Mouse (Mus musculus): ENCODE measurements at regions not wholly inside any gene's neighbourhood (a gene's known extent, or its start where the extent isn't known, plus 50 kb on each side); places are given as distances from the start of the nearest gene placed in this dataset.
A peak's percentile ranks its signal among the peaks of the same experiment; 100 is the strongest.

- H3K9me3 ChIP-seq: no peaks in the 10 kb centered on the region
- peak overlapping the region; percentile 26; the same call in 1 of the 2 replicates for H3K27ac ChIP-seq
- no peaks in the 10 kb centered on the region for H3K27me3 ChIP-seq (replicated peaks)
- H3K4me1 ChIP-seq: peaks cover 5% of the 10 kb centered on the region
- no peak for ATAC-seq (replicated peaks)
- WGBS: 70% methylated on average over 3 of the region's 3 CpGs
- H3K36me3 ChIP-seq (replicated peaks): no peaks in the 10 kb centered on the region
- no peak overlapping the region for H3K4me2 ChIP-seq
- H3K9ac ChIP-seq: no peak overlapping the region
- H3K4me3 ChIP-seq: no peak overlapping the region
Observed at GRCm38 (mm10) chr6:50713297-50713696, 59.1 kb upstream of the Npvf start.

GRCm38 (mm10) chr6:50718631-50719030, 64.4 kb upstream of the Npvf start:
- peaks cover 1% of the 10 kb centered on the region; the same call in 1 of the 2 replicates for H3K4me1 ChIP-seq
- H3K4me3 ChIP-seq: no peak overlapping the region
- no peak overlapping the region for H3K27ac ChIP-seq
- no peak overlapping the region for H3K4me2 ChIP-seq
- no peaks in the 10 kb centered on the region for H3K9me3 ChIP-seq
- no peaks in the 10 kb centered on the region for H3K27me3 ChIP-seq (replicated peaks)
- WGBS: 8% methylated on average over 4 of the region's 4 CpGs
- H3K9ac ChIP-seq: no peak overlapping the region
- no peaks in the 10 kb centered on the region for H3K36me3 ChIP-seq (replicated peaks)
- ATAC-seq (replicated peaks): no peak

GRCm38 (mm10) chr6:50720346-50720745, 66.1 kb upstream of the Npvf start:
- no peak overlapping the region for H3K9ac ChIP-seq
- no peaks in the 10 kb centered on the region for H3K27me3 ChIP-seq (replicated peaks)
- H3K4me2 ChIP-seq: no peak overlapping the region
- H3K4me3 ChIP-seq: no peak overlapping the region
- no peak for ATAC-seq (replicated peaks)
- H3K27ac ChIP-seq: no peak overlapping the region
- H3K36me3 ChIP-seq (replicated peaks): no peaks in the 10 kb centered on the region
- no peaks in the 10 kb centered on the region for H3K4me1 ChIP-seq
- H3K9me3 ChIP-seq: no peaks in the 10 kb centered on the region
- 78% methylated on average over 4 of the region's 4 CpGs for WGBS

GRCm38 (mm10) chr6:50725640-50726039, 71.4 kb upstream of the Npvf start:
- Histone ChIP-seq H3K36me3 (replicated peaks) (no peaks in the 10 kb centered on the region), H3K4me1 (0 out of 2 replicates have a peak, but pooled peaks cover 1% of the 10 kb centered on the region), H3K9me3 (no peaks in the 10 kb centered on the region), H3K4me2 (no peak overlapping the region), H3K9ac (no peak overlapping the region), H3K27me3 (replicated peaks) (no peaks in the 10 kb centered on the region), H3K27ac (no peak overlapping the region), H3K4me3 (no peak overlapping the region)
- 94% methylated on average over 3 of the region's 3 CpGs for WGBS
- no peak for ATAC-seq (replicated peaks)

- no peak overlapping the region for H3K27ac ChIP-seq
- H3K27me3 ChIP-seq (replicated peaks): no peaks in the 10 kb centered on the region
- no peaks in the 10 kb centered on the region for H3K36me3 ChIP-seq (replicated peaks)
- H3K4me1 ChIP-seq: 0 out of 2 replicates have a peak, but pooled peaks cover 5% of the 10 kb centered on the region
- no peak overlapping the region for H3K4me2 ChIP-seq
- no peaks in the 10 kb centered on the region for H3K9me3 ChIP-seq
- no peak for ATAC-seq (replicated peaks)
- WGBS: 68% methylated on average over 9 of the region's 9 CpGs
- H3K4me3 ChIP-seq: no peak overlapping the region
- H3K9ac ChIP-seq: no peak overlapping the region
Observed at GRCm38 (mm10) chr6:50726166-50726591, 71.9 kb upstream of the Npvf start.

GRCm38 (mm10) chr6:50730744-50731718, 76.8 kb upstream of the Npvf start:
- 53% methylated on average over 14 of the region's 14 CpGs for WGBS
- ATAC-seq (replicated peaks): no peak
- H3K9me3 ChIP-seq: no peaks in the 10 kb centered on the region
- H3K27ac ChIP-seq: peak overlapping the region; percentile 34; the same call in 1 of the 2 replicates
- H3K36me3 ChIP-seq (replicated peaks): no peaks in the 10 kb centered on the region
- no peak overlapping the region for H3K4me2 ChIP-seq
- H3K4me3 ChIP-seq: no peak overlapping the region
- H3K27me3 ChIP-seq (replicated peaks): no peaks in the 10 kb centered on the region
- peaks cover 12% of the 10 kb centered on the region; the same call in 1 of the 2 replicates for H3K4me1 ChIP-seq
- no peak overlapping the region for H3K9ac ChIP-seq

- Histone ChIP-seq H3K27me3 (replicated peaks) (no peaks in the 10 kb centered on the region), H3K4me3 (no peak overlapping the region), H3K9ac (no peak overlapping the region), H3K36me3 (replicated peaks) (no peaks in the 10 kb centered on the region), H3K4me1 (peaks cover 12% of the 10 kb centered on the region; the same call in 1 of the 2 replicates), H3K27ac (no peak overlapping the region), H3K9me3 (no peaks in the 10 kb centered on the region), H3K4me2 (no peak overlapping the region)
- WGBS: 96% methylated on average over 2 of the region's 2 CpGs
- ATAC-seq (replicated peaks): no peak
Observed at GRCm38 (mm10) chr6:50734701-50735100, 80.5 kb upstream of the Npvf start.

GRCm38 (mm10) chr6:50735825-50736224, 81.6 kb upstream of the Npvf start:
- peaks cover 9% of the 10 kb centered on the region; the same call in 1 of the 2 replicates for H3K4me1 ChIP-seq
- peak overlapping the region; percentile 61 for H3K27ac ChIP-seq
- no peaks in the 10 kb centered on the region for H3K27me3 ChIP-seq (replicated peaks)
- no peak overlapping the region for H3K4me3 ChIP-seq
- H3K4me2 ChIP-seq: no peak overlapping the region
- WGBS: 45% methylated on average over 2 of the region's 2 CpGs
- no peak overlapping the region for H3K9ac ChIP-seq
- no peak for ATAC-seq (replicated peaks)
- H3K9me3 ChIP-seq: no peaks in the 10 kb centered on the region
- no peaks in the 10 kb centered on the region for H3K36me3 ChIP-seq (replicated peaks)

- no peaks in the 10 kb centered on the region for H3K36me3 ChIP-seq (replicated peaks)
- H3K9me3 ChIP-seq: no peaks in the 10 kb centered on the region
- no peak overlapping the region for H3K4me3 ChIP-seq
- H3K27me3 ChIP-seq (replicated peaks): no peaks in the 10 kb centered on the region
- no peak overlapping the region for H3K9ac ChIP-seq
- WGBS: 72% methylated on average over 4 of the region's 4 CpGs
- no peaks in the 10 kb centered on the region for H3K4me1 ChIP-seq
- H3K27ac ChIP-seq: no peak overlapping the region
- no peak for ATAC-seq (replicated peaks)
- no peak overlapping the region for H3K4me2 ChIP-seq
Observed at GRCm38 (mm10) chr6:50742009-50742408, 87.8 kb upstream of the Npvf start.

GRCm38 (mm10) chr6:50744462-50745166, 90.4 kb upstream of the Npvf start:
- H3K36me3 ChIP-seq (replicated peaks): no peaks in the 10 kb centered on the region
- H3K27ac ChIP-seq: no peak overlapping the region
- H3K4me2 ChIP-seq: no peak overlapping the region
- ATAC-seq (replicated peaks): no peak
- H3K27me3 ChIP-seq (replicated peaks): no peaks in the 10 kb centered on the region
- H3K4me1 ChIP-seq: no peaks in the 10 kb centered on the region
- H3K9me3 ChIP-seq: no peaks in the 10 kb centered on the region
- 83% methylated on average over 6 of the region's 6 CpGs for WGBS
- H3K4me3 ChIP-seq: no peak overlapping the region
- H3K9ac ChIP-seq: no peak overlapping the region

- Histone ChIP-seq H3K27ac (no peak overlapping the region), H3K4me3 (no peak overlapping the region), H3K9me3 (no peaks in the 10 kb centered on the region), H3K4me2 (no peak overlapping the region), H3K4me1 (no peaks in the 10 kb centered on the region), H3K36me3 (replicated peaks) (no peaks in the 10 kb centered on the region), H3K9ac (no peak overlapping the region), H3K27me3 (replicated peaks) (no peaks in the 10 kb centered on the region)
- WGBS: 82% methylated on average over 7 of the region's 7 CpGs
- no peak for ATAC-seq (replicated peaks)
Observed at GRCm38 (mm10) chr6:50753151-50753550, 98.9 kb upstream of the Npvf start.

- no peaks in the 10 kb centered on the region for H3K27me3 ChIP-seq (replicated peaks)
- no peak for ATAC-seq (replicated peaks)
- 90% methylated on average over 12 of the region's 12 CpGs for WGBS
- H3K4me2 ChIP-seq: no peak overlapping the region
- no peak overlapping the region for H3K9ac ChIP-seq
- H3K36me3 ChIP-seq (replicated peaks): no peaks in the 10 kb centered on the region
- no peaks in the 10 kb centered on the region for H3K4me1 ChIP-seq
- no peak overlapping the region for H3K27ac ChIP-seq
- no peaks in the 10 kb centered on the region for H3K9me3 ChIP-seq
- no peak overlapping the region for H3K4me3 ChIP-seq
Observed at GRCm38 (mm10) chr6:50754786-50755185, 100.5 kb upstream of the Npvf start.

All from midbrain, embryonic 15.5 days (tissue).